Mouse (Mus musculus): Measurements from ENCODE around the gene Zfp963.

DNA sequence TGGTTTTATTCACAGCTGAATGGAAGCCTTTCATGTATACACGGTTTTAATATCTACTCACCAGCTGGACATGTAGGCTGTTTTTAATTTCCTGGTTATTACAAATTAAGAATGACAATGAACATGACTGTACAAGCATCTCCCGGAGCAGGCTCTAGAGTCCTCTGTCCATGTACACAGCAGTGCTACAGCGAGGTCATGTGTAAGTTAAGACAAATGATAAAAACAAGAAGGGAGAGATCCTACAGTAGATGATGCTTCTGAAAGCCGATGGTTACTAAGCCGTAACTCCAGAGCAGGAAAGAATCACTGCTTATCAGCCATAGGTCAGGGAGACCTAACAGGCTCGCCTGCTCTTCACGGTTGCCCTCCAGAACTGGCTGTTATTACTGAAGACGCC, 36.3 kb downstream of the Zfp963 start:
- TF ChIP-seq CTCF (IDR thresholded peaks at IDR 0.05; ENCODE audit: low read depth, low read length) (no peak), TAL1 (conservative IDR thresholded peaks at IDR 0.05; ENCODE audit: low read depth, low read length) (no peak), GATA1 (IDR thresholded peaks at IDR 0.05; ENCODE audit: borderline replicate concordance, low read length) (no peak)

Data from G1E (cell line).